Mouse (Mus musculus): ENCODE results near the gene Spocd1. TPM values are rescaled to one million over a fixed set of nuclear protein-coding genes. Genes with fewer than 3 reads are reported as not detected.
A peak's percentile ranks its signal among the peaks of the same experiment; 100 is the strongest.

The Spocd1 gene
- total and polyA plus RNA-seq, 2 experiments = not detected

GRCm38 (mm10) chr4:129928124-129928751, 811 bp upstream of the Spocd1 start:
- Histone ChIP-seq H3K4me3 (ENCODE audit: insufficient read depth, low read depth, low read length) (no peak overlapping the region), H3K27ac (replicated peaks; ENCODE audit: insufficient read depth, low read depth, low read length) (no peak overlapping the region), H3K79me2 (ENCODE audit: control insufficient read depth, insufficient read depth, low read length) (no peaks in the 10 kb centered on the region), H3K4me1 (ENCODE audit: control insufficient read depth, insufficient read depth, low read length) (no peaks in the 10 kb centered on the region), H3K36me3 (ENCODE audit: control insufficient read depth, insufficient read depth, low read length) (no peaks in the 10 kb centered on the region), H3K9ac (ENCODE audit: low read depth, low read length) (no peak overlapping the region), H3K27me3 (ENCODE audit: control insufficient read depth, insufficient read depth, low read length) (no peaks in the 10 kb centered on the region)
- WGBS = 4% methylated on average over 19 of the region's 19 CpGs
- no peak for DNase-seq (ENCODE audit: extremely low read depth, low read depth, low spot score)
- TF ChIP-seq POLR2A (IDR thresholded peaks at IDR 0.05; ENCODE audit: extremely low read depth, insufficient read depth, low read length) (no peak), CTCF (IDR thresholded peaks at IDR 0.05; ENCODE audit: low read depth, low read length) (peak; percentile 94)

DNA sequence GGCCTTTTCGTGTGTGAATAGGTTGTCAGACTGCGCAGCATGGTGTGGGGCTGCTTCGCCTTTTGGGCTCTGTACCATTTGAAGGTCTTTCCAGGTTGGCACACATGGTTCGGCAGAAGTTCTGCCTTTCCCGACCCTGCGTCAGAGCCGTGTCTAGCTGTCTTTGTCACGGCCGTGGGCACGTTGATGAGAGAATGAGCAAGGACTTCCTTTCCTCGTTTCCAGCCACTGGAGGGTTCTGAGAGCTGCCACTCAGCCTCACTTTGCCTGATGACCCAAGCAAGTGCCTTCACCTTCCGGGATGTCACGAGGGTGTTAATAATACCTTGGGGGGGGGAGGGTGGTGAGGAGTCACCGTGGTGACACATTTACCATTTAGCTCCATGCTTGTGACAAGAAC, 4.6 kb downstream of the Spocd1 start:
- Histone ChIP-seq H3K27ac (replicated peaks; ENCODE audit: insufficient read depth, low read depth, low read length) (no peak overlapping the region), H3K4me3 (ENCODE audit: insufficient read depth, low read depth, low read length) (no peak overlapping the region), H3K79me2 (ENCODE audit: control insufficient read depth, insufficient read depth, low read length) (no peaks in the 10 kb centered on the region), H3K36me3 (ENCODE audit: control insufficient read depth, insufficient read depth, low read length) (no peaks in the 10 kb centered on the region), H3K27me3 (ENCODE audit: control insufficient read depth, insufficient read depth, low read length) (no peaks in the 10 kb centered on the region), H3K4me1 (ENCODE audit: control insufficient read depth, insufficient read depth, low read length) (no peaks in the 10 kb centered on the region), H3K9ac (ENCODE audit: low read depth, low read length) (no peak overlapping the region)
- DNase-seq (ENCODE audit: extremely low read depth, low read depth, low spot score) = no peak
- 74% methylated on average over 14 of the region's 14 CpGs for WGBS
- TF ChIP-seq POLR2A (IDR thresholded peaks at IDR 0.05; ENCODE audit: extremely low read depth, insufficient read depth, low read length) = no peak
- no peak for TF ChIP-seq CTCF (IDR thresholded peaks at IDR 0.05; ENCODE audit: low read depth, low read length)

DNA sequence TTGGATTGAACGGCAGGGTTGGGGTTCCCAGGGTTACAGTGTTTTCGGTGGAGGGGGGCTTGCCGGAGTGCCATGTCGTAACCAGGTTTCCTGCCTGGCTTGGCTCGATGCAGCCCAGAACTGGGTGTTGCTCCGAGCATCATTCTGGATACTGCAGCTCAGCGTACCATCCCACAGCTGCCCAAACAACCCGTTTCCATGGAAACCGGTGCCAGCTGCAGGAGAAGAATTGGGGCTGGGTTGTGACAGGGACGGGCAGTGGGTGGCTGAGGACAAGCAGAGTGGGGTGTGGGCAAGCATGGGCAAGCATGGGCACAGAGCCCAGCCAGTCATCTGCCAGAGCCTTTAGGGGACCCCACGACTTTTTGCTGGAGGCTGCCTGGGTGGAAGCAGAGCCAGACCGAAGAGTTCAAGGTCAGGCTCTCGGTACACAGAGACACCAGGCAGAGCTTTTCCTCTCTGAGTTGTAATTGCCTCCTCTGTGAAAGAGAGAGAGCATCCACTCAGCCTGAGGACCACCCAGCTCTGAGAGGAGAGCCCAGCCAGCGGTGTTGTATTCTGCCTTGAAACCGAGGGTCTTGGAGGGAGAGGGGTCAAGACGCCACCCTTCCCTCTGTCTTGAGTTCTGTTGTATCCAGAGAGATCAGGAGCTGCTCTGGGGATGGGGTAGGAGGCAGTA, 5.3 kb downstream of the Spocd1 start:
- TF ChIP-seq CTCF (IDR thresholded peaks at IDR 0.05; ENCODE audit: low read depth, low read length) = no peak
- no peak for TF ChIP-seq POLR2A (IDR thresholded peaks at IDR 0.05; ENCODE audit: extremely low read depth, insufficient read depth, low read length)

GRCm38 (mm10) chr4:129951359-129951821, 22.3 kb downstream of the Spocd1 start:
- Histone ChIP-seq H3K4me3 (ENCODE audit: insufficient read depth, low read depth, low read length) (no peak overlapping the region), H3K9ac (ENCODE audit: low read depth, low read length) (no peak overlapping the region), H3K79me2 (ENCODE audit: control insufficient read depth, insufficient read depth, low read length) (no peaks in the 10 kb centered on the region), H3K27ac (replicated peaks; ENCODE audit: insufficient read depth, low read depth, low read length) (no peak overlapping the region), H3K4me1 (ENCODE audit: control insufficient read depth, insufficient read depth, low read length) (no peaks in the 10 kb centered on the region), H3K36me3 (ENCODE audit: control insufficient read depth, insufficient read depth, low read length) (no peaks in the 10 kb centered on the region), H3K27me3 (ENCODE audit: control insufficient read depth, insufficient read depth, low read length) (peaks cover 2% of the 10 kb centered on the region; the same call in 1 of the 2 replicates)
- DNase-seq (ENCODE audit: extremely low read depth, low read depth, low spot score) = no peak
- WGBS = 86% methylated on average over 6 of the region's 6 CpGs
- TF ChIP-seq POLR2A (IDR thresholded peaks at IDR 0.05; ENCODE audit: extremely low read depth, insufficient read depth, low read length) (no peak), CTCF (IDR thresholded peaks at IDR 0.05; ENCODE audit: low read depth, low read length) (no peak)

More for the DNA sequence above, 5.3 kb downstream of the Spocd1 start:
- Histone ChIP-seq H3K27me3 (ENCODE audit: control insufficient read depth, insufficient read depth, low read length) (no peaks in the 10 kb centered on the region), H3K36me3 (ENCODE audit: control insufficient read depth, insufficient read depth, low read length) (no peaks in the 10 kb centered on the region), H3K4me3 (ENCODE audit: insufficient read depth, low read depth, low read length) (no peak overlapping the region), H3K4me1 (ENCODE audit: control insufficient read depth, insufficient read depth, low read length) (no peaks in the 10 kb centered on the region), H3K9ac (ENCODE audit: low read depth, low read length) (no peak overlapping the region), H3K79me2 (ENCODE audit: control insufficient read depth, insufficient read depth, low read length) (no peaks in the 10 kb centered on the region), H3K27ac (replicated peaks; ENCODE audit: insufficient read depth, low read depth, low read length) (no peak overlapping the region)
- 52% methylated on average over 16 of the region's 16 CpGs for WGBS
- no peak for DNase-seq (ENCODE audit: extremely low read depth, low read depth, low spot score)

DNA sequence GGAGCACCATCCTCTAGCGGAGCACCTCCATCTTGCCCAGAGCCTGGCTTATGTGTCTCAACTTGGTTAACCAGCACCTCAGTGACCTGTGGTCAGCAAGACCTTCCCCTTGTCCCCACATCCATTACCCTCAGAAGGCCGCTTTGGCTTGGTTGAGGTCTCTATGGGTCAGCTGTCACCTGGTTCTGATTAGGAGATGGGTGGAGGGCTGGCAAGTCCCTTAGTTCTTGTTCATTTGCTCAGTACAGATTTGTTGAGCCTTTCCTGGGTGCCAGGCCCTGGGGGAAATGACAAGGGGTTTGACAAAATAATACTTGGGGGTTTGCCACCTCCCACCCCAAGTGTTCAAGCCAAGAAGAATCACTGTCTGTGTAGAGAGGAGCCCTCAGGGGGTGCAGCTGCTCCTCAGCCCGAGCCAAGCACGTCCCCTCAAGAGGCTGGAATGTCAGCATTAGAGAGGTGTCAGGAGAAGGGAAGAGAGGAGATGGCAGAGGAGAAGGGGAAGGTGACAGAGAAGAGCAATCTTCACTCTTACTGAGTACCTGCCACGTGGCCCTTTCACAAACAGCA, 23.3 kb downstream of the Spocd1 start:
- H3K79me2 ChIP-seq (ENCODE audit: control insufficient read depth, insufficient read depth, low read length) = no peaks in the 10 kb centered on the region
- H3K4me3 ChIP-seq (ENCODE audit: insufficient read depth, low read depth, low read length) = no peak overlapping the region
- H3K27ac ChIP-seq (replicated peaks; ENCODE audit: insufficient read depth, low read depth, low read length) = no peak overlapping the region
- WGBS = 75% methylated on average over 5 of the region's 5 CpGs
- H3K27me3 ChIP-seq (ENCODE audit: control insufficient read depth, insufficient read depth, low read length) = peaks cover 2% of the 10 kb centered on the region; the same call in 1 of the 2 replicates
- DNase-seq (ENCODE audit: extremely low read depth, low read depth, low spot score) = no peak
- no peak for TF ChIP-seq CTCF (IDR thresholded peaks at IDR 0.05; ENCODE audit: low read depth, low read length)
- TF ChIP-seq POLR2A (IDR thresholded peaks at IDR 0.05; ENCODE audit: extremely low read depth, insufficient read depth, low read length) = no peak
- no peaks in the 10 kb centered on the region for H3K4me1 ChIP-seq (ENCODE audit: control insufficient read depth, insufficient read depth, low read length)
- H3K36me3 ChIP-seq (ENCODE audit: control insufficient read depth, insufficient read depth, low read length) = no peaks in the 10 kb centered on the region
- H3K9ac ChIP-seq (ENCODE audit: low read depth, low read length) = no peak overlapping the region

Measured in liver, adult 2 months (tissue).